Mouse (Mus musculus) forebrain, embryonic 16.5 days (tissue): ENCODE results near the gene Olfr53. TPM values are rescaled to one million over a fixed set of nuclear protein-coding genes. Genes with fewer than 3 reads are reported as not detected.
A peak's percentile ranks its signal among the peaks of the same experiment; 100 is the strongest.
"Not testable (repeated sequence)": the region's sequence is repeated elsewhere in the genome, so short reads cannot be mapped to it uniquely, and the experiment has no call there.

Experiments used
- ATAC-seq: fragments of 200-750 bp; cut with Nextera tagmentation; 2 replicates; pipeline ENCODE4 v1.8.0; 2017; ENCODE audit warnings: mild to moderate bottlenecking, moderate library complexity
- H3K27ac ChIP-seq: fragments of 300-500 bp; sonication (generic); 2 replicates; pipeline ENCODE4 v1.5.1; 2014; ENCODE audit warnings: low read length, control low read depth
- H3K27me3 ChIP-seq: fragments of 300-500 bp; sonication (generic); replicated peaks from 2 replicates; pipeline ENCODE4 v1.6.1; 2014; ENCODE audit warnings: low read length; ENCODE audit not compliant: control insufficient read depth, insufficient read depth
- H3K36me3 ChIP-seq: fragments of 300-500 bp; sonication (generic); 2 replicates; pipeline ENCODE4 v1.6.1; 2014; ENCODE audit not compliant: control insufficient read depth, insufficient read depth
- H3K4me1 ChIP-seq: fragments of 300-500 bp; sonication (generic); replicated peaks from 2 replicates; pipeline ENCODE4 v1.6.1; 2014; ENCODE audit warnings: low read length; ENCODE audit not compliant: control insufficient read depth, insufficient read depth
- H3K4me2 ChIP-seq: fragments of 300-500 bp; sonication (generic); 2 replicates; pipeline ENCODE4 v1.6.1; 2014; ENCODE audit warnings: mild to moderate bottlenecking, low read length, control low read depth
- H3K4me3 ChIP-seq: fragments of 300-500 bp; sonication (generic); replicated peaks from 2 replicates; pipeline ENCODE4 v1.5.1; 2014; ENCODE audit warnings: mild to moderate bottlenecking, low read length, control low read depth
- H3K9ac ChIP-seq: fragments of 300-500 bp; sonication (generic); replicated peaks from 2 replicates; pipeline ENCODE4 v1.6.1; 2014; ENCODE audit warnings: low read depth, low read length, control low read depth
- H3K9me3 ChIP-seq: fragments of 300-500 bp; sonication (generic); 2 replicates; pipeline ENCODE4 v1.6.1; 2016; ENCODE audit warnings: low read length; ENCODE audit not compliant: control insufficient read depth
- WGBS: fragments of 180-500 bp; shearing (Covaris S2); extraction: QIAGEN DNeasy Blood & Tissue Kit; methylation state at CpG from one replicate; pipeline ENCODE4 v1.1.7; 2014; 5-methylcytosine and 5-hydroxymethylcytosine counted together
- polyA plus RNA-seq: library from polyadenylated mRNA; unstranded; fragments of >200 nt; fragmentation: Nextera tagmentation; extraction: Ambion mirVana; gene quantifications from 2 replicates; pipeline ENCODE4 v1.2.1, GENCODE M21; 2015

Gene Olfr53
- polyA plus RNA-seq, result not detected in 2 replicates

GRCm38 (mm10) chr7:140646152-140646551 lies at the start of gene Olfr53:
Gene Olfr53 (plus strand): TSS chr7:140646452.
- ATAC-seq, result no peak
- Histone ChIP-seq H3K4me2 (no peak within 1 kb of the TSS), H3K9me3 (no peaks in the 10 kb centered on the region), H3K4me3 (no peak within 1 kb of the TSS), H3K27me3 (no peaks in the 10 kb centered on the region), H3K9ac (no peak within 1 kb of the TSS), H3K27ac (no peak within 1 kb of the TSS), H3K36me3 (no peaks in the 10 kb centered on the region), H3K4me1 (no peaks in the 10 kb centered on the region)
- 74% methylated on average over 1 of the region's 1 CpGs for WGBS

- not testable (repeated sequence) for H3K27me3 ChIP-seq, H3K9ac ChIP-seq, H3K4me2 ChIP-seq, ATAC-seq, H3K36me3 ChIP-seq, H3K4me1 ChIP-seq, H3K4me3 ChIP-seq, H3K9me3 ChIP-seq, H3K27ac ChIP-seq
- 83% methylated on average over 2 of the region's 2 CpGs for WGBS
These were observed 45.3 kb upstream of the Olfr53 start, which contains the start of gene Olfr46 for GRCm38 (mm10) chr7:140600969-140601368. Gene Olfr46 (plus strand): TSS chr7:140601269.

- not testable (repeated sequence) for H3K4me2 ChIP-seq, H3K4me1 ChIP-seq, H3K9me3 ChIP-seq, ATAC-seq, H3K9ac ChIP-seq, H3K36me3 ChIP-seq, H3K27me3 ChIP-seq, H3K27ac ChIP-seq, H3K4me3 ChIP-seq
- 92% methylated on average over 3 of the region's 3 CpGs for WGBS
These were observed 17.6 kb upstream of the Olfr53 start, which contains the start of gene Olfr61 for GRCm38 (mm10) chr7:140628670-140629069. Gene Olfr61 (plus strand): TSS chr7:140628970.

- H3K36me3 ChIP-seq, result no peaks in the 10 kb centered on the region
- no peak for ATAC-seq
- H3K4me3 ChIP-seq, result no peak overlapping the region
- H3K27me3 ChIP-seq, result no peaks in the 10 kb centered on the region
- no peaks in the 10 kb centered on the region for H3K9me3 ChIP-seq
- H3K27ac ChIP-seq, result no peak overlapping the region
- no peak overlapping the region for H3K9ac ChIP-seq
- no peak overlapping the region for H3K4me2 ChIP-seq
- no peaks in the 10 kb centered on the region for H3K4me1 ChIP-seq
- WGBS, result 65% methylated on average over 1 of the region's 1 CpGs
These were observed 15.7 kb upstream of the Olfr53 start for GRCm38 (mm10) chr7:140630559-140630958.

GRCm38 (mm10) chr7:140659630-140660029 lies 13.4 kb downstream of the Olfr53 start, which contains the start of gene Olfr539:
Gene Olfr539 (plus strand): TSS chr7:140659930.
- Histone ChIP-seq H3K4me2 (no peak within 1 kb of the TSS), H3K27ac (no peak within 1 kb of the TSS), H3K27me3 (no peaks in the 10 kb centered on the region), H3K36me3 (no peaks in the 10 kb centered on the region), H3K4me1 (no peaks in the 10 kb centered on the region), H3K9me3 (no peaks in the 10 kb centered on the region), H3K4me3 (no peak within 1 kb of the TSS), H3K9ac (no peak within 1 kb of the TSS)
- WGBS, result 61% methylated on average over 4 of the region's 4 CpGs
- no peak for ATAC-seq

- not testable (repeated sequence) for H3K27ac ChIP-seq, ATAC-seq, H3K27me3 ChIP-seq, H3K4me1 ChIP-seq, H3K36me3 ChIP-seq, H3K4me2 ChIP-seq, H3K4me3 ChIP-seq, H3K9ac ChIP-seq, H3K9me3 ChIP-seq
- WGBS, result 87% methylated on average over 3 of the region's 3 CpGs
These were observed 24.4 kb downstream of the Olfr53 start for GRCm38 (mm10) chr7:140670693-140671092.

- Histone ChIP-seq H3K27me3 (no peaks in the 10 kb centered on the region), H3K9me3 (no peaks in the 10 kb centered on the region), H3K27ac (no peak overlapping the region), H3K9ac (no peak overlapping the region), H3K36me3 (no peaks in the 10 kb centered on the region), H3K4me1 (no peaks in the 10 kb centered on the region), H3K4me2 (no peak overlapping the region), H3K4me3 (0 out of 2 replicates have a peak overlapping the region, but pooled peaks have one; percentile 4)
- 6% methylated on average over 4 of the region's 6 CpGs for WGBS
- no peak for ATAC-seq
These were observed 29.6 kb downstream of the Olfr53 start for GRCm38 (mm10) chr7:140675863-140676262.

GRCm38 (mm10) chr7:140679591-140679990 lies 33.3 kb downstream of the Olfr53 start:
- 68% methylated on average over 4 of the region's 4 CpGs for WGBS
- not testable (repeated sequence) for H3K27ac ChIP-seq, H3K4me1 ChIP-seq, H3K36me3 ChIP-seq, H3K4me3 ChIP-seq, H3K9ac ChIP-seq, H3K9me3 ChIP-seq, ATAC-seq, H3K4me2 ChIP-seq, H3K27me3 ChIP-seq

- H3K4me3 ChIP-seq, result no peak within 1 kb of the TSS
- no peak within 1 kb of the TSS for H3K9ac ChIP-seq
- H3K27me3 ChIP-seq, result no peaks in the 10 kb centered on the region
- no peak within 1 kb of the TSS for H3K4me2 ChIP-seq
- no peaks in the 10 kb centered on the region for H3K4me1 ChIP-seq
- H3K36me3 ChIP-seq, result no peaks in the 10 kb centered on the region
- ATAC-seq, result no peak
- no peaks in the 10 kb centered on the region for H3K9me3 ChIP-seq
- WGBS, result 76% methylated on average over 1 of the region's 1 CpGs
- H3K27ac ChIP-seq, result no peak within 1 kb of the TSS
These were observed 35.4 kb downstream of the Olfr53 start, which contains the start of gene Olfr45 for GRCm38 (mm10) chr7:140681651-140682050. Gene Olfr45 (plus strand): TSS chr7:140681951.

GRCm38 (mm10) chr7:140696967-140697366 lies 50.7 kb downstream of the Olfr53 start, which contains the start of gene Olfr541:
Gene Olfr541 (plus strand): TSS chr7:140697267.
- H3K4me1 ChIP-seq, result no peaks in the 10 kb centered on the region
- H3K27me3 ChIP-seq, result no peaks in the 10 kb centered on the region
- H3K27ac ChIP-seq, result no peak within 1 kb of the TSS
- no peaks in the 10 kb centered on the region for H3K36me3 ChIP-seq
- H3K9me3 ChIP-seq, result no peaks in the 10 kb centered on the region
- H3K9ac ChIP-seq, result no peak within 1 kb of the TSS
- H3K4me2 ChIP-seq, result no peak within 1 kb of the TSS
- ATAC-seq, result no peak
- no peak within 1 kb of the TSS for H3K4me3 ChIP-seq
